Mouse (Mus musculus): Measurements from ENCODE around the gene Ift172.

Ift172 gene

GRCm38 (mm10) chr5:31290521-31291360, at the start of gene Ift172:
Gene Ift172, minus strand, starts transcription at chr5:31291116.
- peak; percentile 97 for DNase-seq (ENCODE audit: low read depth)

GRCm38 (mm10) chr5:31328255-31328654, 37.3 kb upstream of the Ift172 start:
- DNase-seq (ENCODE audit: low read depth), result peak; percentile 10

- no peak for DNase-seq (ENCODE audit: low read depth)
These were observed 35.9 kb upstream of the Ift172 start for GRCm38 (mm10) chr5:31326850-31327249.

GRCm38 (mm10) chr5:31324085-31324484, 33.2 kb upstream of the Ift172 start:
- DNase-seq (ENCODE audit: low read depth), result no peak

- DNase-seq (ENCODE audit: low read depth), result no peak
These were observed 31.9 kb upstream of the Ift172 start for GRCm38 (mm10) chr5:31322776-31323175.

- no peak for DNase-seq (ENCODE audit: low read depth)
These were observed 21.9 kb upstream of the Ift172 start for GRCm38 (mm10) chr5:31312806-31313205.

GRCm38 (mm10) chr5:31303093-31303492, 12.2 kb upstream of the Ift172 start:
- DNase-seq (ENCODE audit: low read depth), result no peak

GRCm38 (mm10) chr5:31301866-31302265, 10.9 kb upstream of the Ift172 start:
- no peak for DNase-seq (ENCODE audit: low read depth)

GRCm38 (mm10) chr5:31298486-31298885, 7.6 kb upstream of the Ift172 start:
- DNase-seq (ENCODE audit: low read depth), result no peak

- no peak for DNase-seq (ENCODE audit: low read depth)
These were observed 7.1 kb upstream of the Ift172 start for GRCm38 (mm10) chr5:31297981-31298380.

GRCm38 (mm10) chr5:31297047-31297757, 6.3 kb upstream of the Ift172 start, which contains the start of gene Gckr:
Gene Gckr, plus strand, starts transcription at chr5:31297443.
- DNase-seq (ENCODE audit: low read depth), result no peak

- no peak for DNase-seq (ENCODE audit: low read depth)
These were observed 4.8 kb upstream of the Ift172 start, which contains the start of gene Fndc4 for GRCm38 (mm10) chr5:31295606-31296141. Gene Fndc4, minus strand, starts transcription at chr5:31296080.

GRCm38 (mm10) chr5:31294964-31295605, 4.2 kb upstream of the Ift172 start:
- DNase-seq (ENCODE audit: low read depth), result no peak

- no peak for DNase-seq (ENCODE audit: low read depth)
These were observed 409 bp upstream of the Ift172 start for GRCm38 (mm10) chr5:31291361-31291688.

GRCm38 (mm10) chr5:31289626-31290230, 1.2 kb downstream of the Ift172 start:
- no peak for DNase-seq (ENCODE audit: low read depth)

GRCm38 (mm10) chr5:31288655-31289054, 2.3 kb downstream of the Ift172 start:
- DNase-seq (ENCODE audit: low read depth), result no peak

- DNase-seq (ENCODE audit: low read depth), result no peak
These were observed 2.7 kb downstream of the Ift172 start for GRCm38 (mm10) chr5:31288225-31288624.

- DNase-seq (ENCODE audit: low read depth), result no peak
These were observed 11.5 kb downstream of the Ift172 start for GRCm38 (mm10) chr5:31279245-31279988.

- no peak for DNase-seq (ENCODE audit: low read depth)
These were observed 17.9 kb downstream of the Ift172 start for GRCm38 (mm10) chr5:31273018-31273417.

GRCm38 (mm10) chr5:31267686-31268085, 23.2 kb downstream of the Ift172 start:
- DNase-seq (ENCODE audit: low read depth), result no peak

- DNase-seq (ENCODE audit: low read depth), result no peak
These were observed 24.8 kb downstream of the Ift172 start for GRCm38 (mm10) chr5:31266101-31266500.
